In the genomic region with DNA sequence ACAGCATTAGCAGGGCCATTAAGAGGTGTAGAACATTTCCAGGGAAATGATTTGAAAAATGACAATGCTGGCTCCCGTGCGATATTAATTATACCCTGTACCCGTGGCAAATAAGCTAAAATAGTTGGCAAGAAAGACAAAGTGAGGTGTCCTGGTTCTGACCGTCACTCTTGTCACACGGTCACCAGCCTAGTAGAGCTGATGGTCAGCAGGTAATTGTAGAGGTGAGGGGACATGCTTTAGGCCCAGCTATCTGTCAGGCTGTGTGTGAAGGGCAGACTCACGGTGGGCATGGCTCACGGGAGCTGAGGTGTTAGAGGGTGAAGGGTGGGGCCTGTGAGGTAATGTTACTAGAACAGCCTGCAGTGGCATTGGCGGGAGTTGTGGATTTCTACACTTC, we compare ENCODE assay signal across 17 mouse cellular contexts.
"Had no signal": no experiment of that assay in that cellular context is flagged by ENCODE, and none has a peak within 500 bp of the region (broad histone marks: within the 10 kb centered on the region; RNA-seq: fewer than 3 reads in every experiment).

No protein-coding gene starts in this region.

- H3K9ac ChIP-seq: limb, embryonic 15.5 days; liver, embryonic 14.5 days; liver, postnatal 0 days; lung, embryonic 14.5 days; midbrain, embryonic 12.5 days; midbrain, embryonic 15.5 days; neural tube, embryonic 13.5 days had no signal

- H3K36me3 ChIP-seq: limb, embryonic 15.5 days; midbrain, embryonic 12.5 days; midbrain, embryonic 15.5 days; neural tube, embryonic 13.5 days had no signal

- H3K4me3 ChIP-seq: limb, embryonic 15.5 days; midbrain, embryonic 12.5 days; midbrain, embryonic 15.5 days; neural tube, embryonic 13.5 days had no signal

- H3K27me3 ChIP-seq: midbrain, embryonic 15.5 days had no signal

- DNase-seq: kidney, adult 8-10 months; kidney, postnatal 36 days; layer of hippocampus, postnatal 36 days; left cerebral cortex, postnatal 4 days; liver, postnatal 0 days; lung, embryonic 14.5 days; thymus, postnatal 25 days had no signal

- H3K9me3 ChIP-seq: limb, embryonic 15.5 days; midbrain, embryonic 12.5 days; midbrain, embryonic 15.5 days; neural tube, embryonic 13.5 days had no signal

- H3K4me2 ChIP-seq: limb, embryonic 15.5 days; liver, embryonic 11.5 days; lung, embryonic 14.5 days; midbrain, embryonic 12.5 days; midbrain, embryonic 15.5 days; neural tube, embryonic 13.5 days had no signal

- H3K27ac ChIP-seq: kidney, postnatal 0 days; limb, embryonic 15.5 days; liver, embryonic 14.5 days; macrophage; midbrain, embryonic 12.5 days; midbrain, embryonic 15.5 days; neural tube, embryonic 13.5 days had no signal

- ATAC-seq: intestine, embryonic 16.5 days; liver, postnatal 0 days; lung, postnatal 0 days; midbrain, embryonic 15.5 days had no signal
